Mouse (Mus musculus): ENCODE measurements around the gene Ddb2. TPM values are rescaled to one million over a fixed set of nuclear protein-coding genes. Genes with fewer than 3 reads are reported as not detected.
"Not testable (repeated sequence)": the region's sequence is repeated elsewhere in the genome, so short reads cannot be mapped to it uniquely, and the experiment has no call there.

Ddb2 gene
- total RNA-seq, 2 experiments from 2014 or later: 7.7 to 11.8 TPM

DNA sequence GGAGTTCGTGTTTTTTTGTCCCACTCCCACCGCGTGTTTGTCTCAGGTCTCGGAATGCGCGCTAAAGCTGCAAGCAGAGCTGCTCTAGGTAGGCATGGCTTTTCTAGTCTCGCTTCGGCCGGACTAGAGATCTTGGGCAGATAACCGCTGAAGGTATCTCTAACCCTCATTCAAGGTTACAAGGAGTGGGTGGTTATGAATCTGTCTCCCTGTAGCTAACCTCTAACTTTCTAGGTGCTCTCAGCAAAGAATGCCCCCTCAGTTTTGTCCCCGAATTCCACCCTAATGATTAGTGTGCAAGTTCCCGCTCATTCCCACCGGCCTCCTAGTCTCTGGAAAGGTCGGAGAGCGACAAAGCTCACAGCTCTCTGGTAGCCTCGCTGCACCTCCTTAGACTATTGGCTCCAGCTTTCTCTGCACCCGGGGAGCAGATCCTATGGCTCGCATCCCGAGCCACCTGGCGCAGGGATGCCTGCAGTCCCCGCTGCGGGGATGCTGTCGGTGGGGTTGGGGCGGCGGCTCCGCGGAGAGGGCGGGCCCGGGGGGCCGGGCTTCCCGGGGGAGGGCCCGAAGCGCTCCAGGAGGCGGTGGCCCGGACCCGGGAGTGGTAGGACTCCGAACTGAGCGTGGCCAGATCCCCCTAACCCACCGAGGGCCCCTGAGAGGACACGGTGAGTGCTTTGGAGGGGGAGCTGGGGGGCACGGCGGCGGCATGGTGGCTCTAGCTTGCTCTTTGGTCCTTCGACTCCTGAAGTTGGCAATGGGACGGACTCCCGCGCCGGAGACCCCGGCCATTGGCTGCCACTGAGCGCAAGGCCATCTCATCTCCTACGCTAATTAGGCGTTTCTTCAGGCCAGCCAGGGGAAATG lies 19.7 kb upstream of the Ddb2 start:
- peak; percentile 38 for ATAC-seq (replicated peaks; ENCODE audit: poor library complexity)

DNA sequence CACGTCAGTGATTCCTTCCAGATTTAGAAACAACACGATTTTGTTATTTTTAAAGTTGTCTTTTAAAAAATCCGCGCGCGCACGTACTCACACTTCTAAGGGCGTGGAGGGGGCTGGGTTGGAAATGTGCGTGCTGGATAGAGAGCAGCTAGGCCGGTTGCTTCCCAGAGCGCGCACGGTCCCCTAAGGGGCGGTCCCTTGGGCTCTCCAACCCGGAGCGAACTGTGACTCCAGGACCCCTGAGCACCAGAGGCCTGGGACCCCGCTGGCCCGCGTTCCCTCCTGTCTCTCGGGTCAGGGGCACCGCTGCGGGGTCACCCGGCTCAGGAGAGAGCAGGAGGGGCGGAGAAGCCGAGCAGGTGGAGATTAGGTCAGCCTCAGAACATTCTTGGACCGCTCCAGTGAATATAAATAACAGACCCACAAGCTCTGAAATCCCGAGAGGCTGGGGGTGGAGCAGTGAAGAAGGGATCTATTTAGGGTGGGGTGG lies 18.9 kb upstream of the Ddb2 start, which contains the start of gene Pacsin3:
TSS of gene Pacsin3 (plus strand) at position 294 of the 490 bp plus-strand sequence.
- ATAC-seq (replicated peaks; ENCODE audit: poor library complexity): peak; percentile 18; the same call in 1 of the 2 replicates

DNA sequence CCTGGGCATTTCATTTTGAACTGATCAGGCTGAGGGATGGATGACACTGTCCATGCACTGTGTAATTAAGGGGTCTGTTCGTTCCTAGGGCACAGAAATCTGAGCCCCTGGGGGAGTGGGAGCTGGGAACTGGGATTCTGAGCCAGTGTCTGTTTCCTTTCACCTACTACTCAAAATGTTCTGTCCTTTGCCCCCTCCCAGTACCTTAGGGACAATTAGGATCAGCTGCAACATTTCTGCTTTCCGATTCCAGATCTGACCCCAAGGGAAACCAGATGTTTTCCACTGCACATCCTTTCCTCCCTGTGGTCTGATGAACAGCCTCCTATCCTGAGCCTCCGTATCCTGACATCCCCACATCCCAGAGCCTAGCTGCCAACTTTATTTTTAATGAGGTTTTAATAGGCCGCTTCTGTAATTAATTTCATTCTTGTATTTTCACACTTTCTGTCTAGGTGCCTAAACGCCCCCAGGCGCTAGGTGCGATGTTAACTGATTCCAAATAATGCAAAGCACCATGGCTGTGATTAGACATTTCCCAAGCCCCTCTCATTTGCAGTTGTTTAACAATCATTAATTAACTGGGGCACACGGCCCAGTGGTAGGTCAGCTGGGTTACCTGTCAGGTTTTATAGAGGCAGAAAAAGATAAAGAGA lies 18.1 kb upstream of the Ddb2 start:
- ATAC-seq (replicated peaks; ENCODE audit: poor library complexity): no peak

DNA sequence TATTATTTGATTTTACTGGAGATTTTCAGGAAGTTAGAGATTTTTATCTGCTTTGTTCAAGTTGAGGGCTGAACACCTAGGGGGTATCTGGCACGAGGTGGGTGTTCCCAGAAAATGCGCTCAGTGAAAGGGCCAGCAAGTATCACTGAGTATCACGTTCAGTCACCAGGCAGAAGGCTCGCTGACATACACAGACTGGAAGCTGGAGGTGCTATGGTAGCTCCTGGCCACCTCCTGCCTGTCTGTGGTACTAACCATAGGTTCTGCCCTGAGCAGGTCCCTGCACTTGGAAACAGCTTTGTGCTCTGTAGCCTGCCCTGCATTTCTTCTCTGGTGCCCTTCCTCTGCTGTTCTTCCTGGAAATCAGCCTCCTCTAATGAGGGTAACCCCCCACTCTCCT lies 15.7 kb upstream of the Ddb2 start:
- no peak for ATAC-seq (replicated peaks; ENCODE audit: poor library complexity)

DNA sequence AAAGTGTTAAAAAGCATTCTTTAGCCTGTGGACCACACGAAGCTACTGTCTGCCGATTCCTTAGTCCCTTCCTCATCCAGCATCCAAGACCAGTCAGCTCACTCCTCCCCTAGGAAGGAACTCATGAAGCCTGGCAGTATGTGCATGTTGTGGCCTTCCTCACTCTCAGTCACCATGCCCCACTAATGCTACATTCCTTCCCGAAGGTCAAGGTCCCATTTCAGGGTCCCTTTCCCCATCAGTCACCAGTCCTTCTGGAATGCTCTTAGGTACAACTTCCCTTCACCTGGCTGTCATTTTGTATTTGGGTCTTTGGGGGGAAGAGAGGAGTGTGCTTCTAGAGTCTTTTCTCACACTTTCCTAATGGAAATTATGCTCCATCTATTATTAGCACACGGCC lies 15.2 kb upstream of the Ddb2 start:
- ATAC-seq (replicated peaks; ENCODE audit: poor library complexity): no peak

DNA sequence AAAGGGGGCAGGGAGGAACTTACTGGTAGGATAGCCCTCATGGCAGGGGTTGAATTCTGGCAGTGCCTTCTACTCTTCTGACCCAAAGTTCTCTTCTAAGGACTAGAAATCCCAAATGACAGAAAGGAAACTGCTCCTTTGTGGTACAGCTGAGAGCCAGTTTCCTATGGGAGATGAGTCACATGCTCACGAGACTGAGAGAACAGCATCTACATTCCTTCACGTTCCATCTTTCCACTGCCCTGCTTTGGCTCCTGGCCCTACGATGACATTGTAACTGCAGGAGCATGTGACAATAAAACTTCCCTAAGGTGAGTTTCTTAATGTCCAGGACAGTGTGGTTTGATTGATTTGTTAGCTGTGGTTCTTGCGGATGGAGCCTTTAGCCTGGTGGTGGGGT lies 11.6 kb upstream of the Ddb2 start:
- ATAC-seq (replicated peaks; ENCODE audit: poor library complexity): no peak

DNA sequence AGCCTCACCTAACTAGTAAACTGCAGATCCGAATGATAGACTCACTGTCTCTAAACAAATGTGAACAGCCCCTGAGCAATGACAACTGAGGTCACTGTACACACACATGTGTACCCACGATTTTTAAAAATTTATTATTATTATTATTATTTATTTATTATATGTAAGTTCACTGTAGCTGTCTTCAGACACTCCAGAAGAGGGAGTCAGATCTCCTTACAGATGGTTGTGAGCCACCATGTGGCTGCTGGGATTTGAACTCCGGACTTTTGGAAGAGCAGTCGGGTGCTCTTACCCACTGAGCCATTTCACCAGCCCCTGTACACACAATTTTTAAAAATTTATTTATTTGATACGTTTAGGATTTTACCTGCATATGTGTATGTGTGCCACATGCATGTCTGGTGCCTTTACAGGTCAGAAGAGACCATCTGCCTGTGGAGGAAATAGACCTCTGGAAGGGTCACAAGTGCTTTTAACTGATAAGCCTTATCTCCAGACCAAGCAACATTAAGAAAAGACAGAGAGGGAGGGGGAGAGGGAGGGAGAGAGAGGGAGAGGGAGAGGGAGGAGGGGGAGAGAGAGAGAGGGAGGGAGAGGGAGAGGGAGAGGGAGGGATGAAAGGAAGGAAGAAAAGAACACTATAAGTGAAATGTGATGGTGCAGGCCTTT lies 7.9 kb upstream of the Ddb2 start:
- ATAC-seq (replicated peaks; ENCODE audit: poor library complexity): peak; percentile 90

DNA sequence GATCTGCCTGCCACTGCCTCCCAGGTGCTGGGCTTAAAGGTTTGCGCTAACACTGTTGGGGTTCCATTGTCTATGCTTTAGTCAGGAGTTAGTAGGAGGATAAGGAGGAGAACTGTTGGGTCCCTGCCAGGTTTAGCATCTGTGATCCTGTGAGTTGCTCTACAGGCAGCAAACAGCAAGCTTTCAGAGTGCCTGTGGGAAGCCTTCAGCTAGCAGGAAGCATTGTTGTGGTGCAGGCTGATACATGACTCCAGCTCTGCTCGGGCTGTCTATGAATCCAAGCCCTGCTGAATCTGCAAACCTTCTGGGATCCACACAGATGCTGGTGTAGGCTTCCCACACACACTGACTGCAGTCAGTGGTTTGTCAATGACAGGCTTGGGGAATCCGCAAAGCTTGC lies 6.6 kb upstream of the Ddb2 start:
- ATAC-seq (replicated peaks; ENCODE audit: poor library complexity): peak; percentile 11; the same call in 1 of the 2 replicates

DNA sequence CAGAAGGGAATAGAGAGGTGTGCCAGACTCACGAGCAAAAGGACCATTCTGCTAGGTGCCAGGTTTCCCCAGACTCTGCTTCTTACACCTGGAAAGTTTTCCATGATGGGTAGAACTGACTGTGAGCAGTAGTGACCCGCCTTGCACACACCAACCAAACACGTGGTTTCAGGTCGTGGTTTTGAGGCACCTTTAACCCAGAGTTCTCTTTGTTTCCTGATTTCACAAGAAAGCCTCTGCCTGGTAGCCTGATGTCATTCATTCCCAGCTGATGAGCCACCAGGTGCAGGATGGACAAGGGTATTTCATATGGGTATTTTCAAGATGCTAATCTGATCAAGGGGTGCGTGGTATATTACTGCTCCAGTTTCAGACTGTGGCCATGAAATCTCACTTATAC lies 5.8 kb upstream of the Ddb2 start:
- 0 out of 2 replicates have a peak, but pooled peaks have one; percentile 31 for ATAC-seq (replicated peaks; ENCODE audit: poor library complexity)

DNA sequence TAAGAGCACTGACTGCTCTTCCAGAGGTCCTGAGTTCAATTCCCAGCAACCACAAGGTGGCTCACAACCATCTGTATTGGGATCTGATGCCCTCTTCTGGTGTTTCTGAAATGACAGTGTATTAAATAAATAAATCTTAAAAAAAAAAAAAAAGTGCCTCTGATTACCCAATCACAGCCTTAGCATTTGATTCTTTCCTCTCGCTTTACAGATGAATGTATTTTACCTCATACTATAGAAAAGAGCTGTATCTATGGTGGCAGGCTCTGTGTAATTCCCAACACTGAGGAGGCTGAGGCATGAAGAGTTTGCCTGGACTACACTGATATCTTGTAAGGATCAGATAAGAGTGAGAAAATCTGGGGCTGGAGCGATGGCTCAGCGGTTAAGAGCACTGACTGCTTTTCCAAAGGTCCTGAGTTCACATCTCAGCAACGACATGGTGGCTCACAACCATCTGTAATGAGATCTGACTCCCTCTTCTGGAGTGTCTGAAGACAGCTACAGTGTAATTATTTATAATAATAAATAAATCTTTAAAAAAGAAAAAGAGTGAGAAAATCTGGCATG lies 814 bp upstream of the Ddb2 start:
- ATAC-seq (replicated peaks; ENCODE audit: poor library complexity): not testable (repeated sequence)

DNA sequence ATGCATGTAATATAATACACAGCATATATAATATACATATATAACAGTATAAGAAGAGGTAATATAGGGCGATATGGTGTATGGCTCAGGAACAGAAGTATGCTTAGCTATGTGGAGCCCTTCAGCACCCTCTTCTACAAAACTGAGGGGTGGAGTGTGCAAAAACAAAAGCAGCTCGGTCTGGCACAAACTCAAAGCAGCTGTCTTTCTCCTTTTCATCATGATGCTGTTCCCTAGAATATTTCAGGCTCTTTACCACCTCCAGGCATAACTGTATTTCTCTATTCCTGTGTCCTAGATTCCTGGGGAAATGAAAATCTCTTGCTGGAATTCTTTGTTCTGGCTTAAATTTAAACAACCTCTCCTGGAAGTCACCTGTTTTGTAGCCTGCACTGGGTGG lies 7.0 kb downstream of the Ddb2 start:
- ATAC-seq (replicated peaks; ENCODE audit: poor library complexity): no peak

DNA sequence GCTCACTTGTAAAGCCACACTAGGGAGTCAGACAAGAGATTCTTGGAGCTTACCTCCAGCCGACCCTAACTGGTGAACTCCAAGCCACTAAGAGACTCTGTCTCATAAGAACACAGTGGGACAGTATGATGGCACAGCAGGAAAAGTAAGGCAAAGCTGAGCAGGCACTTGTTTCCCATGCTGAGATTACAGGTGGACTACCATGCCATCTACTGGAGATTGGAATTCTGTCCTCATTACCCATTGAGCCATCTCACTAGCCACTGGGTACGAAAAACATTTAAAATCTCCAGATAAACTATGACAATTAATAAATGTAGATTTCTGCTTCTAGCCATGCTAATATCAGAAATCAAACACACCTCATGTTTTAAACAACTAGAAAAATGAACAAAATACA lies 13.2 kb downstream of the Ddb2 start:
- no peak for ATAC-seq (replicated peaks; ENCODE audit: poor library complexity)

DNA sequence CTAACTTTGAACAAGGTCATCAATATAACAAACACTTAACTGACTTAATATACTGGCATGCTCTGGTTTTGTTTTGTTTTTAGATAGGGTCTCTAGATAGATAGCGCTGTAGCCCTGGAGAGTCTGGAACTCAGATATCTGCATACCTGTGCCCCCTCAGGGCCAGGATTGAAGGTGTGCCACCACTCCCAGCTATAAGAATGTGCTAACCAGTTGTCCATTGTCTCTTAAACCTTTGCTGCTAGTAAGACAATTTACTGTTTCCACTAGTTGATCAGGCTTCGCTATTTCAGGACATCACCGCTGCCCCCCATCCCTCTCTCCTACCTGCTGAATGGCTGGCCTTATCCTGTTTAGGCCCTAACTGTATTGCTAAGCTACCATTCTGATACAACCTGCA lies 16.3 kb downstream of the Ddb2 start:
- no peak for ATAC-seq (replicated peaks; ENCODE audit: poor library complexity)

DNA sequence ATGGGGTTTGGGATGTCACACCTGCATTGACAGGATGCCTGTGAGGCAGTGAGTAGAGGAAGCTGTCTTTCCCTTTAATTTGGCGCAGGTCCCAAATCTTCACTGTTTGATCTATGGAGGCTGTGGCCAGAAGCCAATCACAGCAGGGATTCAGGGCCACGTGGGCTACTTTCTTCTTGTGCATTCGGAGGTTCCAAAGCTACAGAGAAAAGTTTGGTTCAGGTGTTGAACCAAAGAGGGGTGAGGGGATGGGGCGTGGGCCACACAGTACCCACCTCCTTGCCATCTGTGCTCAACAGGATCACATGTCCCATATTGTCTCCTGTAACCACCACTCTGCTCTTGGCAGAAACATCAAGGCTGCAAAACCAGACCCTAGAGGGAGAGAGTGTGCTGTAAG lies 19.8 kb downstream of the Ddb2 start:
- no peak for ATAC-seq (replicated peaks; ENCODE audit: poor library complexity)

DNA sequence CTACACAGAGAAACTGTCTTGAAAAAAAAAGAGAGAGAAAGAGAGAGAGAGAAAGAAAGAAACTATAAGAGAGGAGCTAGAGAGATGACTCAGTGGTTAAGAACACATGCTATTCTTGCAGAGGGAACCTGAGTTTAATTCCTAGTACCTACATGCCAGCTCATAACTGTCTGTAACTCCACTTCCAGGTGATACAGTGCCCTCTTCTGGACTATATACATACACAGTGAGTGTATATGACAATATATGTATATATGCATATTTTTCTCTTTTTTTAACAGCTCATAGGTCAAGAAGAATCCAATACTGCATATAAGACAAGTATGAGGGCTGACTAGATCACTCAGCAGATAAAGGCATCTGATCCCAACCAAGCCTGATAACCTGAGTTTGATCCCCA lies 23.5 kb downstream of the Ddb2 start:
- 0 out of 2 replicates have a peak, but pooled peaks have one; percentile 31 for ATAC-seq (replicated peaks; ENCODE audit: poor library complexity)

DNA sequence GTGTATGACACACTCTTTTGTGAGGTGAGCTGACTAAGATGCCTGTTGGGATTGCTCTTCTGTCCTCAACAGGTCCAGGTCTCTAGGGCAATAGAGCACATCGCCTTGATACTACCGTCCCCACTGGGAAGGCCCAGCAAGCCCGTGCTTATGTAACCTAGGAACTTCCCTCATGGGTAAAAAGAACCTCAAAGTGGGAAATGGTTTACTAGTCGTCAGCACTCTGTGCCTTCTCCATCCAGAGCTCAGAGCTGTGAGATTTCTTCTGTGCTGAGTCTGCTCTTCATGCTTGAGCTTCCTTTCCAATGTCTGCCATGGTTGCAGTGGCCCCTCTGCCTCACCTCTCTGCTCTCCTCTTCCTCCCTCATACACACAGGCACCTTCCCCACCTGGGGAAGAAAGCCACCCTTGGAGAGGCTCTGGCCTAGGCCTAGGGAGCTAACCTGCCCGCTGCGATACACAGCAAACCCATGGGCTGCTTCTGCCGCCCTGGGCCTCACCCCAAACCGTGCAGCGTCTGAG lies 30.5 kb downstream of the Ddb2 start:
- ATAC-seq (replicated peaks; ENCODE audit: poor library complexity): no peak

DNA sequence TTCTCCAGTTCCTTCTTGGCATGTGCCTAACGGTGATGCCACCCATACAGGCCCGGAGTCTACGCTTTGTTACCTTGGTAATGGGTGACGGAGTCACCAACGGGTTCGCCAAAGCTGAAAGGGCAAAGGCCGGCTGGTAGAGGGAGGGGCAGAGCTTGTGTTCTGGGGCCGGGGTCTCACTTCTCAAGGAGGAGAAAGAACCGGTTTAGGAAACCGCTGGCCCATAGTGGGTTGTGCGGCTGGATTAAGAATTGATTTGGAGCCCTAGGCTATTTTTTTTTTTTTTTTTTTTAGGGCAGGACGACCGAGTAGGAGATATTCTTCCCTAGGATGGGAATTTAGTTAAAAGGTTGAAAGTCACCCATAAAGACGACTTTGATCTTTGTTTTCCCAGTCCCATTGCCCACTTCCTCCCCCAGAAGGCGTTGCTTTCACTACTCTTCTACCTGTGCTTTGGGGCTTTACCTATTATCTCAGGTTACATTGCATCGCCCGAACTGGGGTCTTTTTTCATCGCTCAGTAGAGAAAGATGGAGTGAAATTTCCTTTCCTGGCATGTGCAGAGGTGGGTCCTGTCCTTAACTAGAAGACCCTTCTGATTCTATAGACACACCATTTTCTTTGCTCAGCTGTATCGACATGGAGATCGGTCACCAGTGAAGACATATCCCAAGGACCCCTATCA lies 33.7 kb downstream of the Ddb2 start:
- ATAC-seq (replicated peaks; ENCODE audit: poor library complexity): no peak

DNA sequence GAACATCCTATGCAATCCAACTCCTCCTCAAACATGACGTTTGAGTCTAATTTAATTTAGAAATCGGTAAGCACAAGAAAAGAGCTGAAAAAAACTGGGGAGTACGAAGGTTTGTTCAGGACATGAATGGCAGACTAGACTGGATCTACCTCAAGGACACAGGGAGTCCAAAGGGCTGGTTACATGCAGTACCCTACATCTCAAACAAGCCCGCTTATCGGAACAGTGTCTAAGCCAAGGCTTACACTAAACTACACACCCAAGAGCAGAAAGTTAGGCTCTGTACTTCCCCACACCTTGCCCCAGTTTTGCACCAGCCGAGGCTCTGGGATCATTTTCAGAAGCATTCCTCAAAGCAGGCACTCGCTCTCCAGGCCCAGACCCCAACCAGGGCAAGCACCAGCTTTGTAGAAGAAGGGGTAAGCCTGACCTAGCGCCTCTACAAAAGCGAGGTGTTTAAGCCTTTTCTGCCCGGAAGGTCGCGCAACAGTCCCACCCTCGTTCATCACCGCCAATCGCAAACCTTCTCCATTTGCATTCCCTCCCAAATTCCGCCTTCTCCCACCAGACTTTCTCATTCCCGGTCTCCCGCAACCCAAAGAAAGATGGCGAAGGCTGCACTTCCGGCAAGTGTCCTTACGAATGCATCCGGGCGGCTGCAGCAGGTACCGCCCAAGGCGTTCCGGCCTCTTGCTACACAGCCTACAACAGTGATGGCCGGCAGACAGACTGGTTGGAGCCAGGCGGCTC lies 34.4 kb downstream of the Ddb2 start, which contains the start of the genes Nr1h3 and Acp2:
TSS of gene Nr1h3 (minus strand) at position 613 of the 750 bp plus-strand sequence.
TSS of gene Acp2 (plus strand) at position 664 of the 750 bp plus-strand sequence.
- ATAC-seq (replicated peaks; ENCODE audit: poor library complexity): peak; percentile 98

DNA sequence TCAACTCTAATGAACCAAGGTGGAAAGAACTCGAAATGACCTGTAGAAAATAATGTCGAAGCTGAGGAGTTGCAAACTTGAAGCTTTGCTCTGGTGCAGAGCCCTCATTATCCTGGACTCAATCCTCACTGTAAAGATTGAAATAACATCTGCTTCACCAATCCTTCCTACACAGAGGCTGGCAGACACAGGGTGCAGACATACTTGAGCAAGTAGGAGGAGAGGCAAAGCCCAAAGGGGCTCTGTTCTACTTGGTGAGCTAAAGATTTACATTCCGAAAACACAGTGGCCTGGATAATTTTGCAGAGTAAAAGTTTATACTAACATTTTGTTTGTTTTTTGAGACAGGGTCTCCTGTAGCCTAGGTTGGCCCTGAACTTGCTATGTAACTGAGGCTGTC lies 37.9 kb downstream of the Ddb2 start:
- no peak for ATAC-seq (replicated peaks; ENCODE audit: poor library complexity)
